Mouse (Mus musculus) heart, adult 2 months (tissue): ENCODE data around the gene Tom1l2.

ENCODE experiments used
- CTCF ChIP-seq: fragments of 200-600 bp; IDR thresholded peaks from 2 replicates; pipeline ENCODE4 v1.8.1; 2022; ENCODE audit warnings: antibody characterized with exemption, mild to moderate bottlenecking, moderate library complexity
- EP300 ChIP-seq: fragments of 200-500 bp; IDR thresholded peaks from 2 replicates; pipeline ENCODE4 v1.6.1; 2011; ENCODE audit warnings: low read depth, low read length, control low read depth; ENCODE audit not compliant: insufficient read depth

DNA sequence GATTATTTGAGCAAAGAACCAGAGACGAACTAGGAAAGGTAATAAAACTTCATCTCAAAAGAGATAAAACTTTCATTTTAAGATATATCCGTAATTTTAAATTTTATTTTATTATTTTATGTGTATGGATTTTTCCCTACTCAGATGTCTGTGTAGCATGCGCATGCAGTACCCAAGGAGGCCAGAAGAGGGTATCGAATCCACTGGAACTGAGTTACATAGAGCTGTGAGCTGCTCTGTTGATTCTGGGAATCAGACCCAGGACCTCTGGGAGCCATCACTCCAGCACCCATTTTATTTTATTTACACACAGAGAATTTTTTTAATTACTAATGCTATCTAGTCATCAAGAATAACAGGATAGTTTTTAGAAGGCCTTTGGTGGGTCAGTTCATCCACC, 45.9 kb downstream of the Tom1l2 start:
- TF ChIP-seq EP300 (no peak), CTCF (peak; percentile 87)
